Mouse (Mus musculus): ENCODE measurements around the gene Bloc1s6.
A peak's percentile ranks its signal among the peaks of the same experiment; 100 is the strongest.

Gene Bloc1s6

GRCm38 (mm10) chr2:122765071-122765793 is 26.9 kb downstream of the Bloc1s6 start, which contains the start of gene Sqor:
Gene Sqor (plus strand): TSS chr2:122765237.
- DNase-seq (ENCODE audit: low spot score in 2 of 2): peak in 1 of 2 experiments; percentile 6

GRCm38 (mm10) chr2:122765794-122766145 is 27.5 kb downstream of the Bloc1s6 start:
- no peak for DNase-seq (ENCODE audit: low spot score in 2 of 2)

GRCm38 (mm10) chr2:122771002-122771401 is 32.7 kb downstream of the Bloc1s6 start:
- DNase-seq (ENCODE audit: low spot score in 2 of 2): no peak

- no peak for DNase-seq (ENCODE audit: low spot score in 2 of 2)
Measured at GRCm38 (mm10) chr2:122772899-122773298, 34.6 kb downstream of the Bloc1s6 start.

- no peak for DNase-seq (ENCODE audit: low spot score in 2 of 2)
Measured at GRCm38 (mm10) chr2:122775491-122775890, 37.2 kb downstream of the Bloc1s6 start.

- DNase-seq (ENCODE audit: low spot score in 2 of 2): no peak
Measured at GRCm38 (mm10) chr2:122776823-122777222, 38.5 kb downstream of the Bloc1s6 start.

GRCm38 (mm10) chr2:122779967-122780366 is 41.7 kb downstream of the Bloc1s6 start:
- DNase-seq (ENCODE audit: low spot score in 2 of 2): no peak

GRCm38 (mm10) chr2:122780447-122780846 is 42.1 kb downstream of the Bloc1s6 start:
- no peak for DNase-seq (ENCODE audit: low spot score in 2 of 2)

- no peak for DNase-seq (ENCODE audit: low spot score in 2 of 2)
Measured at GRCm38 (mm10) chr2:122781590-122782356, 43.5 kb downstream of the Bloc1s6 start.

GRCm38 (mm10) chr2:122783730-122784129 is 45.4 kb downstream of the Bloc1s6 start:
- no peak for DNase-seq (ENCODE audit: low spot score in 2 of 2)

- no peak for DNase-seq (ENCODE audit: low spot score in 2 of 2)
Measured at GRCm38 (mm10) chr2:122784701-122785100, 46.4 kb downstream of the Bloc1s6 start.

- DNase-seq (ENCODE audit: low spot score in 2 of 2): no peak
Measured at GRCm38 (mm10) chr2:122786167-122786566, 47.9 kb downstream of the Bloc1s6 start.

GRCm38 (mm10) chr2:122789311-122789710 is 51.0 kb downstream of the Bloc1s6 start:
- no peak for DNase-seq (ENCODE audit: low spot score in 2 of 2)

GRCm38 (mm10) chr2:122789730-122790129 is 51.4 kb downstream of the Bloc1s6 start:
- no peak for DNase-seq (ENCODE audit: low spot score in 2 of 2)

Data from right cerebral cortex, postnatal 36 days (tissue).